Mouse (Mus musculus): ENCODE results near the gene Trak1.

GRCm38 (mm10) chr9:121381678-121382297 is 84.5 kb downstream of the Trak1 start:
- no peak for TF ChIP-seq CTCF (IDR thresholded peaks at IDR 0.05; ENCODE audit: low read depth, low read length)
- no peak for TF ChIP-seq POLR2A (IDR thresholded peaks at IDR 0.05; ENCODE audit: insufficient read depth, low read length)

Measured in ES-Bruce4 (cell line).